Mouse (Mus musculus): Measurements from ENCODE around the gene Slc24a3.

The Slc24a3 gene

GRCm38 (mm10) chr2:145420967-145421888 is 253.7 kb downstream of the Slc24a3 start:
- in situ Hi-C loops (cut with MboI, MseI), result no loop called here

- in situ Hi-C loops (cut with MboI, MseI), result no loop called here
Observed at GRCm38 (mm10) chr2:145421889-145422212, 254.3 kb downstream of the Slc24a3 start.

- in situ Hi-C loops (cut with MboI, MseI), result no loop called here
Observed at GRCm38 (mm10) chr2:145429982-145430381, 262.4 kb downstream of the Slc24a3 start.

GRCm38 (mm10) chr2:145434068-145434467 is 266.5 kb downstream of the Slc24a3 start:
- in situ Hi-C loops (cut with MboI, MseI), result no loop called here

- in situ Hi-C loops (cut with MboI, MseI), result no loop called here
Observed at GRCm38 (mm10) chr2:145438336-145438735, 270.8 kb downstream of the Slc24a3 start.

- in situ Hi-C loops (cut with MboI, MseI), result no loop called here
Observed at GRCm38 (mm10) chr2:145439755-145440154, 272.2 kb downstream of the Slc24a3 start.

GRCm38 (mm10) chr2:145457106-145457747 is 289.7 kb downstream of the Slc24a3 start:
- in situ Hi-C loops (cut with MboI, MseI), result loop anchor here in 1 of 2 experiments (10.0 kb wide), 1 partner anchor 682 kb away; no protein-coding TSS in a partner anchor

GRCm38 (mm10) chr2:145460854-145461423 is 293.4 kb downstream of the Slc24a3 start:
- in situ Hi-C loops (cut with MboI, MseI), result no loop called here

GRCm38 (mm10) chr2:145462253-145462652 is 294.7 kb downstream of the Slc24a3 start:
- in situ Hi-C loops (cut with MboI, MseI), result no loop called here

- in situ Hi-C loops (cut with MboI, MseI), result no loop called here
Observed at GRCm38 (mm10) chr2:145468701-145469325, 301.3 kb downstream of the Slc24a3 start.

- in situ Hi-C loops (cut with MboI, MseI), result no loop called here
Observed at GRCm38 (mm10) chr2:145477484-145477883, 309.9 kb downstream of the Slc24a3 start.

GRCm38 (mm10) chr2:145479676-145480075 is 312.1 kb downstream of the Slc24a3 start:
- in situ Hi-C loops (cut with MboI, MseI), result no loop called here

- in situ Hi-C loops (cut with MboI, MseI), result no loop called here
Observed at GRCm38 (mm10) chr2:145500231-145500630, 332.7 kb downstream of the Slc24a3 start.

- in situ Hi-C loops (cut with MboI, MseI), result no loop called here
Observed at GRCm38 (mm10) chr2:145501472-145501871, 333.9 kb downstream of the Slc24a3 start.

GRCm38 (mm10) chr2:145507702-145508101 is 340.1 kb downstream of the Slc24a3 start:
- in situ Hi-C loops (cut with MboI, MseI), result no loop called here

- in situ Hi-C loops (cut with MboI, MseI), result loop anchor here in 1 of 2 experiments (10.0 kb wide), 1 partner anchor 876 kb away; no protein-coding TSS in a partner anchor
Observed at GRCm38 (mm10) chr2:145510650-145511225, 343.2 kb downstream of the Slc24a3 start.

- in situ Hi-C loops (cut with MboI, MseI), result loop anchor here (5.0 to 10.0 kb wide), 3 partner anchors 349 to 881 kb away; partner anchors contain the start of gene Slc24a3 (in 1 of the 2)
Observed at GRCm38 (mm10) chr2:145515956-145516355, 348.4 kb downstream of the Slc24a3 start.

GRCm38 (mm10) chr2:145517346-145517745 is 349.8 kb downstream of the Slc24a3 start:
- in situ Hi-C loops (cut with MboI, MseI), result loop anchor here (5.0 to 10.0 kb wide), 3 partner anchors 350 to 883 kb away; partner anchors contain the start of gene Slc24a3 (in 1 of the 2)

GRCm38 (mm10) chr2:145522017-145522416 is 354.5 kb downstream of the Slc24a3 start:
- in situ Hi-C loops (cut with MboI, MseI), result no loop called here

GRCm38 (mm10) chr2:145523381-145523780 is 355.8 kb downstream of the Slc24a3 start:
- in situ Hi-C loops (cut with MboI, MseI), result no loop called here

GRCm38 (mm10) chr2:145527151-145527550 is 359.6 kb downstream of the Slc24a3 start:
- in situ Hi-C loops (cut with MboI, MseI), result no loop called here
